Mouse (Mus musculus): ENCODE data around the gene Mdh2.

GRCm38 (mm10) chr5:135761881-135762280, 16.4 kb upstream of the Mdh2 start:
- TF ChIP-seq CTCF (IDR thresholded peaks at IDR 0.05; ENCODE audit: borderline replicate concordance, insufficient read depth, low read depth, low read length) (no peak), POLR2A (IDR thresholded peaks at IDR 0.05; ENCODE audit: borderline replicate concordance, insufficient read depth, low read length) (no peak)

All from cerebellum, adult 2 months (tissue).